Mouse (Mus musculus) small intestine, adult 2 months (tissue): Measurements from ENCODE around the gene Ccdc51.

Experiments used
- CTCF ChIP-seq: fragments of 200-500 bp; IDR thresholded peaks from 2 replicates; pipeline ENCODE4 v1.5.1; 2012; ENCODE audit warnings: low read depth, mild to moderate bottlenecking, control low read depth, inconsistent platforms, low read length, moderate library complexity, mixed read lengths; ENCODE audit not compliant: insufficient replicate concordance, insufficient read length; ENCODE audit errors: extremely low read depth
- POLR2A ChIP-seq: fragments of 200-500 bp; IDR thresholded peaks from 2 replicates; pipeline ENCODE4 v1.6.1; 2012; ENCODE audit warnings: low read depth, mild to moderate bottlenecking, control low read depth, inconsistent platforms, low read length, moderate library complexity

GRCm38 (mm10) chr9:109051011-109051501 is 31.2 kb upstream of the Ccdc51 start:
- no peak for TF ChIP-seq CTCF
- no peak; the same call in 1 of the 2 replicates for TF ChIP-seq POLR2A
